Mouse (Mus musculus): ENCODE measurements around the gene Anapc4.

- TF ChIP-seq CTCF (conservative IDR thresholded peaks at IDR 0.05; ENCODE audit: insufficient read depth, insufficient read length, low read depth, low read length) (no peak), POLR2A (IDR thresholded peaks at IDR 0.05; ENCODE audit: low read depth, low read length) (no peak)
These were observed 21.9 kb downstream of the Anapc4 start for GRCm38 (mm10) chr5:52855727-52856126.
